8 mouse cellular contexts compared by ENCODE assay signal in the genomic region with DNA sequence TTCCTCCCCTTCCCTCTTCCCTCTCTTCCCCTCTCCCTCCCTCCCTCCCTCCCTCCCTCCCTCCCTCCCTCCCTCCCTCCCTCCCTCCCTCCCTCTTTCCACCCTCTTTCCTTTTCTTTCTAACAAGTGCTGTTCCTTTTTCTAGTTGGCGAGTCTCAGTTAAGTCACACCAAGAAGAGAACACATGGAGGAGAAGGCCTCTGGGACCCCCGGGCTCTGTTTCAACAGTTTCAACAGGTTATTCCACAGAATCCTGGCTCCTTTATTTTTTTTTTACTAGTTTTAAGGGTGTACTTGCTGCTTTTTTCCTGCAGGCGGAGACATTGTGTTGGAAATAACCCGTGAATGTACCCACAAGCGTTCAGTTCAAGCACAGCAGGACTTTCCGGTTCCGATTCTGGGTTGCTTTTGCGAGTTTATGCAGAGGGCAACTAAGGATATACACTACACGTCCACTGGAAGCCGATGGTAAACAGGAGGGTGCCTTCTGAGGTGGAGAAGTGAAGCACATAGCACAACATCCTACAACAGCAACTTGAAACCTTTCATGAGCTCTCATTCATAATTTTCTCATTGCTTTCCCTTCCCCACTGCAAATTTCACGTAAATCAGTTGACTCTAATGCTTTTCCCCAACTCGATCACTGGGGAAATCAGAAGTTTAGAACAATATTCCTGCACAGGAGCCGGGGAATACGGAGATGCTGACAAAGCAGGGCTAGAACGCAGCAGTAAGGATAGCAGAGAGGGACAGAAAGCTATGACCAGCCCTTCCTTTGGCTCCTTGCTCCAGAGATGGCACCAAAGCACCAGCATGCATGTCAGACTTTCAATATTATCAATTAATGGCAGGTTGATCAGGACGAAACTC. TPM values are rescaled to one million over a fixed set of nuclear protein-coding genes. Genes with fewer than 3 reads are reported as not detected.
DNase-seq lines count a peak whose midpoint lies in the region; ATAC-seq and TF ChIP-seq lines count a peak whose summit lies in the region.

No protein-coding gene starts in this region.

- H3K9me3 ChIP-seq in erythroblast, embryonic 14.5 days (ENCODE audit: control insufficient read depth, low read length) = no peaks in the 10 kb centered on the region
- no peaks in the 10 kb centered on the region for H3K9me3 ChIP-seq in limb, embryonic 10.5 days (replicated peaks)
- no peaks in the 10 kb centered on the region for H3K9me3 ChIP-seq in midbrain, embryonic 11.5 days (ENCODE audit: control insufficient read depth, low read length)

- ATAC-seq in erythroblast, adult 5-6 weeks (replicated peaks; ENCODE audit: low FRiP score, poor library complexity, severe bottlenecking) = no peak
- ATAC-seq in midbrain, embryonic 11.5 days (ENCODE audit: low FRiP score) = peak; percentile 90

- H3K4me2 ChIP-seq in midbrain, embryonic 11.5 days = peak overlapping the region; percentile 65

- TF ChIP-seq POLR2A in small intestine, adult 2 months (IDR thresholded peaks at IDR 0.05; ENCODE audit: low read depth, low read length) = no peak

- WGBS in limb, embryonic 10.5 days = 3% methylated on average over 16 of the region's 16 CpGs
- 2% methylated on average over 15 of the region's 16 CpGs for WGBS in midbrain, embryonic 11.5 days
- 2% methylated on average over 16 of the region's 16 CpGs for WGBS in small intestine, adult 2 months

- TF ChIP-seq CTCF in small intestine, adult 2 months (IDR thresholded peaks at IDR 0.05; ENCODE audit: extremely low read depth, insufficient read length, insufficient replicate concordance, low read depth, low read length) = peak; percentile 64; the same call in 1 of the 2 replicates

- DNase-seq in embryo, embryonic 11 days = peak; percentile 84
- DNase-seq in heart, adult 18-20 months = peak; percentile 64 to 78
- peak; percentile 57 for DNase-seq in kidney, adult 11 months
- peak; percentile 61 for DNase-seq in limb, embryonic 10.5 days (ENCODE audit: low spot score)
- DNase-seq in midbrain, embryonic 11.5 days (ENCODE audit: low spot score, missing footprints) = peak; percentile 95

- H3K27ac ChIP-seq in limb, embryonic 10.5 days = peak overlapping the region; percentile 76; the same call in 1 of the 2 replicates
- H3K27ac ChIP-seq in midbrain, embryonic 11.5 days (ENCODE audit: low read depth, low read length) = no peak overlapping the region
- H3K27ac ChIP-seq in small intestine, adult 2 months (ENCODE audit: insufficient read depth, low read depth, low read length) = no peak overlapping the region

- peak overlapping the region; percentile 83 for H3K9ac ChIP-seq in midbrain, embryonic 11.5 days (ENCODE audit: low read length)

- peaks cover 2% of the 10 kb centered on the region; the same call in 1 of the 2 replicates for H3K4me1 ChIP-seq in erythroblast, embryonic 14.5 days (ENCODE audit: control insufficient read depth)
- no peaks in the 10 kb centered on the region for H3K4me1 ChIP-seq in limb, embryonic 10.5 days
- H3K4me1 ChIP-seq in midbrain, embryonic 11.5 days (ENCODE audit: control insufficient read depth, insufficient read depth, low read length) = no peaks in the 10 kb centered on the region
- H3K4me1 ChIP-seq in small intestine, adult 2 months (ENCODE audit: control insufficient read depth, insufficient read depth, insufficient read length, low read length) = peaks cover 3% of the 10 kb centered on the region; the same call in 1 of the 2 replicates

- 0 out of 2 replicates have a peak, but pooled peaks cover under 1% of the 10 kb centered on the region for H3K27me3 ChIP-seq in erythroblast, embryonic 14.5 days (ENCODE audit: control insufficient read depth)
- H3K27me3 ChIP-seq in limb, embryonic 10.5 days (ENCODE audit: low read depth, poor library complexity, severe bottlenecking) = 0 out of 2 replicates have a peak, but pooled peaks cover 4% of the 10 kb centered on the region
- H3K27me3 ChIP-seq in midbrain, embryonic 11.5 days (ENCODE audit: control insufficient read depth, insufficient read depth, low read length) = no peaks in the 10 kb centered on the region
- no peaks in the 10 kb centered on the region for H3K27me3 ChIP-seq in small intestine, adult 2 months (ENCODE audit: control insufficient read depth, insufficient read depth, low read length)

- H3K36me3 ChIP-seq in erythroblast, embryonic 14.5 days (ENCODE audit: control insufficient read depth) = no peaks in the 10 kb centered on the region
- no peaks in the 10 kb centered on the region for H3K36me3 ChIP-seq in limb, embryonic 10.5 days
- no peaks in the 10 kb centered on the region for H3K36me3 ChIP-seq in midbrain, embryonic 11.5 days (ENCODE audit: control insufficient read depth, insufficient read depth, low read length)
- no peaks in the 10 kb centered on the region for H3K36me3 ChIP-seq in small intestine, adult 2 months (ENCODE audit: control insufficient read depth, insufficient read depth, low read length)

- peak overlapping the region; percentile 15 for H3K4me3 ChIP-seq in erythroblast, embryonic 14.5 days (replicated peaks)
- H3K4me3 ChIP-seq in limb, embryonic 10.5 days = peak overlapping the region; percentile 51
- H3K4me3 ChIP-seq in midbrain, embryonic 11.5 days (ENCODE audit: low read depth, low read length) = peak overlapping the region; percentile 49
- H3K4me3 ChIP-seq in small intestine, adult 2 months (ENCODE audit: low read depth, low read length) = peak overlapping the region; percentile 52

RNA-seq across cellular contexts. Expression of a gene that starts 16.7 kb away (rescaled TPM):
- polyA plus RNA-seq in erythroblast, embryonic 14.5 days (2012) = 0.01 TPM in 2 replicates
- 8.3 and 8.6 TPM in 2 replicates for total RNA-seq in erythroblast, adult 5-6 weeks (2015; ENCODE audit: low replicate concordance)
- total RNA-seq in erythroblast, adult 5-6 weeks (2017; ENCODE audit: low replicate concordance) = 4.2 and 6.0 TPM in 2 replicates
- total RNA-seq in heart, adult 18-20 months (2021) = 1 to 10 TPM; 4.8 to 6.1 TPM
- 1.8 and 2.3 TPM in 2 replicates for polyA plus RNA-seq in limb, embryonic 10.5 days (2016; fragmentation: Nextera tagmentation; extraction: Ambion mirVana)
- polyA plus RNA-seq in midbrain, embryonic 11.5 days (2014; fragmentation: Nextera tagmentation; extraction: Ambion mirVana) = 62.0 and 64.3 TPM in 2 replicates
- polyA plus RNA-seq in small intestine, adult 2 months (2012; rRNA removed) = 7.1 and 11.1 TPM in 2 replicates

RNA-seq across cellular contexts. Expression of a gene that starts 27.6 kb away (rescaled TPM):
- 0.54 and 0.64 TPM in 2 replicates for polyA plus RNA-seq in erythroblast, embryonic 14.5 days (2012)
- total RNA-seq in erythroblast, adult 5-6 weeks (2015; ENCODE audit: low replicate concordance) = 79.0 and 112 TPM in 2 replicates
- total RNA-seq in erythroblast, adult 5-6 weeks (2017; ENCODE audit: low replicate concordance) = 78.5 and 79.9 TPM in 2 replicates
- total RNA-seq in heart, adult 18-20 months (2021) = 1 to 10 TPM; 4.9 to 5.6 TPM
- 11.5 and 15.4 TPM in 2 replicates for polyA plus RNA-seq in limb, embryonic 10.5 days (2016; fragmentation: Nextera tagmentation; extraction: Ambion mirVana)
- polyA plus RNA-seq in midbrain, embryonic 11.5 days (2014; fragmentation: Nextera tagmentation; extraction: Ambion mirVana) = 27.4 and 31.1 TPM in 2 replicates
- 0.17 and 0.33 TPM in 2 replicates for polyA plus RNA-seq in small intestine, adult 2 months (2012; rRNA removed)

RNA-seq across cellular contexts. Expression of a gene that starts 57.3 kb away (rescaled TPM):
- polyA plus RNA-seq in erythroblast, embryonic 14.5 days (2012) = 0.02 and 0.03 TPM in 2 replicates
- total RNA-seq in erythroblast, adult 5-6 weeks (2015; ENCODE audit: low replicate concordance) = 92.8 and 101 TPM in 2 replicates
- total RNA-seq in erythroblast, adult 5-6 weeks (2017; ENCODE audit: low replicate concordance) = 46.2 and 49.6 TPM in 2 replicates
- 1 to 10 TPM; 7.6 to 9.6 TPM for total RNA-seq in heart, adult 18-20 months (2021)
- 0.05 and 0.08 TPM in 2 replicates for polyA plus RNA-seq in limb, embryonic 10.5 days (2016; fragmentation: Nextera tagmentation; extraction: Ambion mirVana)
- polyA plus RNA-seq in midbrain, embryonic 11.5 days (2014; fragmentation: Nextera tagmentation; extraction: Ambion mirVana) = 0.90 and 1.1 TPM in 2 replicates
- 2.7 and 3.5 TPM in 2 replicates for polyA plus RNA-seq in small intestine, adult 2 months (2012; rRNA removed)
